Mouse (Mus musculus): ENCODE results near the gene Lzts3.

DNA sequence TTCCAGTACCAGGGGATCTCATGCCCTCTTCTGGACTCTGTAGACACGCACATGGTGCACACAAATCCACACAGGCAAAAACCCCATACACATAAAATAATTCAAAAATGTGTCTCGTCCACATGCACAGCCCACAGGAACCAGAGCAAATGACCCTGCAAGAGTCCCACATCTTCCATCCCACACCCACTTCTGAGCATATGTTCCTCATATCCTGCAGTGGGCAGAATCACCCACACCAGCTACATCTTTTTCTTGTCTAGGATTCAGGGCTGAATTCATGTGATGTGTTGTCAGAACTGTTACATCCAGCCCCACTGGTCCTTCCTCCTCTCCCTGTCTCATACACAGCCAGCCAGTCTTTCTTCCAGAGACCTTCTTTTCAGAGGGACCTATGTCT is 10.7 kb upstream of the Lzts3 start:
- no peak for TF ChIP-seq POLR2A (IDR thresholded peaks at IDR 0.05; ENCODE audit: control insufficient read depth in 1 of 2, insufficient read depth in 1 of 2, low read depth in 1 of 2, low read length in 2 of 2, poor library complexity in 1 of 2)
- TF ChIP-seq CTCF (IDR thresholded peaks at IDR 0.05 in 2 of 3, conservative IDR thresholded peaks at IDR 0.05 in 1 of 3; ENCODE audit: control insufficient read depth in 1 of 3, insufficient read depth in 1 of 3, low read depth in 2 of 3, low read length in 3 of 3, poor library complexity in 1 of 3, severe bottlenecking in 1 of 3), result no peak
- TF ChIP-seq EP300 (IDR thresholded peaks at IDR 0.05; ENCODE audit: low read depth in 1 of 2, low read length in 2 of 2), result no peak
- TF ChIP-seq USF1 (IDR thresholded peaks at IDR 0.05; ENCODE audit: low read depth, low read length), result no peak
